Mouse (Mus musculus): Measurements from ENCODE around the gene Tex45. TPM values are rescaled to one million over a fixed set of nuclear protein-coding genes. Genes with fewer than 3 reads are reported as not detected.

The Tex45 gene
- total RNA-seq, 2 experiments from 2014 or later = 0.14 TPM; not detected in 1

DNA sequence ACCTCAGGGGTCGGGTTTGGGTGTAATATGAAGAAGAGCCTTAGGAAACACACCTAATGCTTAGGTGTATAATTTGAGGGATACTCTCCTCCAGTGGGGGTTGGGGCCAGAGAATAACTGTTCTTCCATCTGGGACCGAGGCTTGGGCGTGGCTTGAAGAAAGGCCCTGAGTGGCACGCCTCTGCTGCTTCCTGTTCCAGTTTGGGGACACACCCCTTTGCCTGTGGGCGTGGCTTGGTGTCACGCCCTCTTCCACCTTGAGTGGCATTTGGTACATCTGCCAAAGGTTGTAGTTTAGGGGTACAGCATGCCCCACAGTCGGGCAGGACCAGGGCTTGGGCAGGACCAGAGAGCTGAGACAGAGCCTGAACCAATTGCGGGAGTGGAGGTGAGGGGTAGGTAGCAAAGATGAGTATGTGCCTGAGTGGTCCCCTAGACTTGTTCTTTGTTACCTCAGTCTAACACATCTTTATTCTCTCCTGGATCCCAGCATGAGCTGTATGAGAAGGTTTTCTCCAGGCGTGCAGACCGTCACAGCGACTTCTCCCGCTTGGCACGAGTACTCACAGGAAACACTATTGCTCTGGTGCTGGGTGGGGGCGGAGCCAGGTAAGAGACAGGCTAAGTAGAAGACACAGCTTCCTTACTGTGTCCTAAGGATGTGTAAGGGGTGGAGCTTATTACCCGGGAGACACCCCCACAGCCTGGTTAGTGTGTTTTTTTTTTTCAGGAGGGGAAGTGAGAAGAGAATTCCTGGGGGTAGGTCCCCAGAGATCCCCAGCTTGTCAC, 65.6 kb downstream of the Tex45 start:
- no peak for DNase-seq

Other genes with a start within 250 kb of the Tex45 start
- gene Insr, start 191.2 kb upstream of the Tex45 start, total RNA-seq (2021) = 10 to 100 TPM; 44.6 to 50.4 TPM
- gene A430078G23Rik, start 117.4 kb upstream of the Tex45 start, total RNA-seq (2021) = under 1 TPM; 0.14 to 0.19 TPM
- gene Arhgef18, start 77.9 kb upstream of the Tex45 start, total RNA-seq (2021) = 10 to 100 TPM in 1 of 2 experiments, 1 to 10 TPM in 1; 9.3 to 14.2 TPM
- 1 to 10 TPM; 3.0 to 3.6 TPM for gene Pex11g, start 3.2 kb upstream of the Tex45 start, total RNA-seq (2021)
- gene Zfp358, start 22.3 kb downstream of the Tex45 start, total RNA-seq (2021) = 10 to 100 TPM; 16.0 to 18.7 TPM
- 10 to 100 TPM; 19.0 to 23.9 TPM for gene Mcoln1, start 29.6 kb downstream of the Tex45 start, total RNA-seq (2021)
- 10 to 100 TPM; 13.6 to 15.4 TPM for gene Pnpla6, start 44.5 kb downstream of the Tex45 start, total RNA-seq (2021)
- under 1 TPM in 1 of 2 experiments, not detected in 1; 0.21 TPM for gene C330021F23Rik, start 97.1 kb downstream of the Tex45 start, total RNA-seq (2021)
- 1 to 10 TPM in 1 of 2 experiments, under 1 TPM in 1; 0.97 to 1.5 TPM for gene Camsap3, start 116.4 kb downstream of the Tex45 start, total RNA-seq (2021)
- 10 to 100 TPM; 14.9 to 16.4 TPM for gene Xab2, start 150.5 kb downstream of the Tex45 start, total RNA-seq (2021)
- gene Pet100, start 150.7 kb downstream of the Tex45 start, total RNA-seq (2021) = 10 to 100 TPM; 76.0 to 76.5 TPM
- not detected for gene Pcp2, start 154.7 kb downstream of the Tex45 start, total RNA-seq (2021)
- 1 to 10 TPM; 4.0 to 6.7 TPM for gene Stxbp2, start 160.1 kb downstream of the Tex45 start, total RNA-seq (2021)
- gene Retn, start 184.9 kb downstream of the Tex45 start, total RNA-seq (2021) = under 1 TPM; 0.61 to 0.75 TPM
- gene Mcemp1, start 194.9 kb downstream of the Tex45 start, total RNA-seq (2021) = under 1 TPM in 1 of 2 experiments, not detected in 1; 0.41 TPM
- 1 to 10 TPM; 1.6 to 2.0 TPM for gene Fcor, start 201.5 kb downstream of the Tex45 start, total RNA-seq (2021)
- gene Trappc5, start 205.4 kb downstream of the Tex45 start, total RNA-seq (2021) = 10 to 100 TPM; 24.2 to 24.9 TPM
- gene Fcer2a, start 223.3 kb downstream of the Tex45 start, total RNA-seq (2021) = 1 to 10 TPM; 1.1 to 1.4 TPM
- gene Clec4g, start 249.8 kb downstream of the Tex45 start, total RNA-seq (2021) = not detected